8 mouse cellular contexts compared by ENCODE assay signal in genomic region chr11:74838971-74839370, GRCm38 (mm10). TPM values are rescaled to one million over a fixed set of nuclear protein-coding genes. Genes with fewer than 3 reads are reported as not detected.
DNase-seq lines count a peak whose midpoint lies in the region; ATAC-seq lines count a peak whose summit lies in the region.

No protein-coding gene starts in this region.

- H3K4me2 ChIP-seq in midbrain, embryonic 16.5 days (ENCODE audit: low read length) = peak overlapping the region; percentile 73

- H3K36me3 ChIP-seq in midbrain, embryonic 16.5 days (ENCODE audit: control insufficient read depth, insufficient read depth, low read length) = peaks cover 10% of the 10 kb centered on the region; the same call in 1 of the 2 replicates

- H3K9me3 ChIP-seq in midbrain, embryonic 16.5 days (replicated peaks; ENCODE audit: control insufficient read depth, low read length, poor library complexity, severe bottlenecking) = no peaks in the 10 kb centered on the region

- whole genome bisulfite sequencing in midbrain, embryonic 16.5 days = 50% methylated on average over 6 of the region's 6 CpGs

- ATAC-seq in inflammation-experienced regulatory T-cells, adult 6 months = peak; percentile 49
- no peak for ATAC-seq in midbrain, embryonic 16.5 days

- H3K4me3 ChIP-seq in midbrain, embryonic 16.5 days (ENCODE audit: low read depth, low read length) = peak overlapping the region; percentile 50; the same call in 1 of the 2 replicates

- DNase-seq in spleen, adult 12 weeks (ENCODE audit: low spot score) = peak; percentile 59
- DNase-seq in spleen, postnatal 14 days (ENCODE audit: low spot score in 2 of 2) = no peak
- peak; percentile 77 for DNase-seq in c-Kit-positive CD71-positive TER-119-positive erythroid progenitor cells, embryonic 14.5 days (ENCODE audit: low spot score)
- peak; percentile 54 for DNase-seq in gastrocnemius, postnatal 25 days
- peak; percentile 85 for DNase-seq in liver
- DNase-seq in thymus, postnatal 14 days = peak; percentile 69

- peak overlapping the region; percentile 83 for H3K27ac ChIP-seq in midbrain, embryonic 16.5 days (ENCODE audit: low read length)

- peaks cover 18% of the 10 kb centered on the region for H3K4me1 ChIP-seq in midbrain, embryonic 16.5 days (ENCODE audit: control insufficient read depth, insufficient read depth, low read length)

- H3K9ac ChIP-seq in midbrain, embryonic 16.5 days (ENCODE audit: low read depth, low read length) = no peak overlapping the region

- H3K27me3 ChIP-seq in midbrain, embryonic 16.5 days (ENCODE audit: control insufficient read depth, insufficient read depth, low read depth, low read length) = no peaks in the 10 kb centered on the region

RNA-seq across cellular contexts. Expression of gene Mnt, which starts 8.3 kb away (rescaled TPM):
- 1 to 10 TPM; 5.3 to 5.6 TPM for total RNA-seq in gastrocnemius, postnatal 25 days (2021)
- 1 to 10 TPM; 4.8 to 6.5 (median 6.3) TPM for polyA plus RNA-seq in inflammation-experienced regulatory T-cells, adult 6 months (2017; shearing (Covaris generic))
- polyA plus RNA-seq in midbrain, embryonic 16.5 days (2015; fragmentation: Nextera tagmentation; extraction: Ambion mirVana) = 7.6 and 8.6 TPM in 2 replicates

RNA-seq across cellular contexts. Expression of gene Sgsm2, which starts 57.9 kb away (rescaled TPM):
- total RNA-seq in gastrocnemius, postnatal 25 days (2021) = 1 to 10 TPM; 1.4 to 2.0 TPM
- 1 to 10 TPM; 1.2 to 3.2 (median 2.9) TPM for polyA plus RNA-seq in inflammation-experienced regulatory T-cells, adult 6 months (2017; shearing (Covaris generic))
- 30.3 and 31.8 TPM in 2 replicates for polyA plus RNA-seq in midbrain, embryonic 16.5 days (2015; fragmentation: Nextera tagmentation; extraction: Ambion mirVana)

RNA-seq across cellular contexts. Expression of gene Tsr1, which starts 58.9 kb away (rescaled TPM):
- 10 to 100 TPM; 19.0 to 22.7 TPM for total RNA-seq in gastrocnemius, postnatal 25 days (2021)
- polyA plus RNA-seq in inflammation-experienced regulatory T-cells, adult 6 months (2017; shearing (Covaris generic)) = 10 to 100 TPM; 29.2 to 46.3 (median 45.4) TPM
- polyA plus RNA-seq in midbrain, embryonic 16.5 days (2015; fragmentation: Nextera tagmentation; extraction: Ambion mirVana) = 27.6 and 30.2 TPM in 2 replicates

Comparison
In these comparisons a context has a peak if more than half of its experiments do, and no peak if none do; other contexts are left out.
1. DNase-seq: peak in spleen, adult 12 weeks (single experiment), c-Kit-positive CD71-positive TER-119-positive erythroid progenitor cells, embryonic 14.5 days (single experiment), gastrocnemius, postnatal 25 days (single experiment), liver (single experiment) and thymus, postnatal 14 days (single experiment); none in spleen, postnatal 14 days (0 of 2).